Mouse (Mus musculus): ENCODE data around the gene Olfr484. TPM values are rescaled to one million over a fixed set of nuclear protein-coding genes. Genes with fewer than 3 reads are reported as not detected.
"Not testable (repeated sequence)": the region's sequence is repeated elsewhere in the genome, so short reads cannot be mapped to it uniquely, and the experiment has no call there.

The Olfr484 gene
- not detected in 2 replicates for polyA plus RNA-seq (2015; fragmentation: Nextera tagmentation; extraction: Ambion mirVana)

DNA sequence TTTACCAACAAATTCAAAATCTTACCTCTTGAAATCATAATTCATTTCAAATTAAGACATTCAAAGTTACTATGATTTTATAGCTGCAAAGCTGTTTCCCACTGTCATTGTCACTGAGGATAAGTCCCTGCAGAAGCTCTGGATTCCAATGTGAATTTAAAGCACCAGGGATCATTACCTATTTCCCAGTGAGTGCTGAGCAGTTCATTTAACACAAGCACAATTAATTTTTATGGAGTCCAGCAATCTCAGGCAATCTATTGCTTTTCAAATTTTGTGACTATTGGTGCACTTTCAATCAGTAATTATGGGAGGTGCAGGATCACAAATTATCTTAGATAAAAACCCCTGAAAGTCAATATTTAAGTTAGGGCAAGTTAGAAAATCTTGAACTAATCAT lies at the start of gene Olfr484:
TSS of gene Olfr484 (minus strand) at position 101 of the 400 bp plus-strand sequence.
- H3K4me2 ChIP-seq (ENCODE audit: low read depth, low read length): no peak within 1 kb of the TSS
- H3K4me3 ChIP-seq (ENCODE audit: low read length): no peak within 1 kb of the TSS
- H3K36me3 ChIP-seq (ENCODE audit: control insufficient read depth, insufficient read depth, low read length): no peaks in the 10 kb centered on the region
- no peak within 1 kb of the TSS for H3K9ac ChIP-seq (ENCODE audit: low read depth, low read length)
- no peaks in the 10 kb centered on the region for H3K4me1 ChIP-seq (ENCODE audit: control insufficient read depth, insufficient read depth, low read length)
- no peaks in the 10 kb centered on the region for H3K27me3 ChIP-seq (replicated peaks; ENCODE audit: control insufficient read depth, insufficient read depth, low read length)
- H3K9me3 ChIP-seq (ENCODE audit: control insufficient read depth, low read length): no peaks in the 10 kb centered on the region
- H3K27ac ChIP-seq (ENCODE audit: low read length): no peak within 1 kb of the TSS
- no peak for ATAC-seq

DNA sequence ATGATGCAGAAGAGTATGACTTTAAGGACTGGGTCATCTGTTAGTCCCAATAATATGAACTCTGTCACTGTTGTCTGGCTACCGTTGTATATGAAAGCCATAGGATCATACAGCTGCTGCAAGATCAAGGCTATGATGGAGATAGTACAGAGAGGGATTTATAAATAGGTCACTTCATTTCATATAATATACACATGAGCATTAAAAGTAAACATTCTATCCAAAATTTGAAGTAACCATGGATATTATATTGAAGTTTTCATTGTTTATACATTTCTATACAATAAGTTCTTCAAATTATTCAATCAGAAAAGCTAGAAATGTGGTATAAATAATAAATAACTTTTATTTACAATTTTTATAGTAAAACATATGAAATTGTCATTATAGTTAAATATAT lies 45.4 kb upstream of the Olfr484 start, which contains the start of gene Olfr486:
TSS of gene Olfr486 (minus strand) at position 101 of the 400 bp plus-strand sequence.
- not testable (repeated sequence) for H3K27me3 ChIP-seq (replicated peaks; ENCODE audit: control insufficient read depth, insufficient read depth, low read length); H3K4me3 ChIP-seq (ENCODE audit: low read length); H3K9ac ChIP-seq (ENCODE audit: low read depth, low read length); H3K9me3 ChIP-seq (ENCODE audit: control insufficient read depth, low read length); ATAC-seq; H3K27ac ChIP-seq (ENCODE audit: low read length); H3K4me2 ChIP-seq (ENCODE audit: low read depth, low read length); H3K36me3 ChIP-seq (ENCODE audit: control insufficient read depth, insufficient read depth, low read length); H3K4me1 ChIP-seq (ENCODE audit: control insufficient read depth, insufficient read depth, low read length)
- WGBS: 100% methylated on average over 1 of the region's 1 CpGs

GRCm38 (mm10) chr7:108159771-108160170 lies 32.5 kb upstream of the Olfr484 start, which contains the start of gene Olfr485:
Gene Olfr485, minus strand, starts transcription at chr7:108159871.
- ATAC-seq: no peak
- Histone ChIP-seq H3K9me3 (ENCODE audit: control insufficient read depth, low read length) (no peaks in the 10 kb centered on the region), H3K36me3 (ENCODE audit: control insufficient read depth, insufficient read depth, low read length) (no peaks in the 10 kb centered on the region), H3K4me2 (ENCODE audit: low read depth, low read length) (no peak within 1 kb of the TSS), H3K27me3 (replicated peaks; ENCODE audit: control insufficient read depth, insufficient read depth, low read length) (no peaks in the 10 kb centered on the region), H3K4me3 (ENCODE audit: low read length) (no peak within 1 kb of the TSS), H3K4me1 (ENCODE audit: control insufficient read depth, insufficient read depth, low read length) (no peaks in the 10 kb centered on the region), H3K9ac (ENCODE audit: low read depth, low read length) (no peak within 1 kb of the TSS), H3K27ac (ENCODE audit: low read length) (no peak within 1 kb of the TSS)

DNA sequence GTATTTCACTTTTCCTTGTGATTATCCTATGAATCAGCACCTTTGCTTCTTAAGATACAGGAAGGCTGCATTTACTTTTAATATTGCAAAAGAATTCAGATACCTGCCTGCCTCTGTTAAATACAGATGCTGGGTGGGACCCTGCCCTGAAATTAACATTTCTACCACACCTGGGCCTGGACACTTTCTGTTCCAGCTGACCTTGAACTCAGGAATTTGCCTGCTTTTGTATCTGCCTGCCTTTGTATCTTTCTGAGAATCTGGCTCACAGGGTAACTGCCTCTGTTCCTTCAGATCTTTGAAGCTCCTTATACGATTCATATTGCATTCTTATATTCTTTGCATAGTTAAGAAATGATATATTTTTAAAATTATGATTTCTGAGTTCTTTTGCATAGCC lies 5.8 kb downstream of the Olfr484 start:
- H3K4me2 ChIP-seq (ENCODE audit: low read depth, low read length): no peak overlapping the region
- H3K4me1 ChIP-seq (ENCODE audit: control insufficient read depth, insufficient read depth, low read length): no peaks in the 10 kb centered on the region
- H3K9ac ChIP-seq (ENCODE audit: low read depth, low read length): no peak overlapping the region
- no peaks in the 10 kb centered on the region for H3K27me3 ChIP-seq (replicated peaks; ENCODE audit: control insufficient read depth, insufficient read depth, low read length)
- no peak overlapping the region for H3K4me3 ChIP-seq (ENCODE audit: low read length)
- 58% methylated on average over 1 of the region's 1 CpGs for WGBS
- H3K27ac ChIP-seq (ENCODE audit: low read length): no peak overlapping the region
- H3K36me3 ChIP-seq (ENCODE audit: control insufficient read depth, insufficient read depth, low read length): no peaks in the 10 kb centered on the region
- H3K9me3 ChIP-seq (ENCODE audit: control insufficient read depth, low read length): no peaks in the 10 kb centered on the region
- no peak for ATAC-seq

GRCm38 (mm10) chr7:108120681-108121080 lies 6.6 kb downstream of the Olfr484 start:
- Histone ChIP-seq H3K9me3 (ENCODE audit: control insufficient read depth, low read length) (no peaks in the 10 kb centered on the region), H3K36me3 (ENCODE audit: control insufficient read depth, insufficient read depth, low read length) (no peaks in the 10 kb centered on the region), H3K4me2 (ENCODE audit: low read depth, low read length) (no peak overlapping the region), H3K27me3 (replicated peaks; ENCODE audit: control insufficient read depth, insufficient read depth, low read length) (no peaks in the 10 kb centered on the region), H3K4me1 (ENCODE audit: control insufficient read depth, insufficient read depth, low read length) (no peaks in the 10 kb centered on the region), H3K9ac (ENCODE audit: low read depth, low read length) (no peak overlapping the region), H3K4me3 (ENCODE audit: low read length) (no peak overlapping the region), H3K27ac (ENCODE audit: low read length) (no peak overlapping the region)
- ATAC-seq: no peak
- WGBS: 18% methylated on average over 1 of the region's 1 CpGs

GRCm38 (mm10) chr7:108100549-108100948 lies 26.7 kb downstream of the Olfr484 start, which contains the start of gene Olfr483:
Gene Olfr483, plus strand, starts transcription at chr7:108100849.
- no peak within 1 kb of the TSS for H3K4me2 ChIP-seq (ENCODE audit: low read depth, low read length)
- H3K27me3 ChIP-seq (replicated peaks; ENCODE audit: control insufficient read depth, insufficient read depth, low read length): no peaks in the 10 kb centered on the region
- no peak for ATAC-seq
- H3K27ac ChIP-seq (ENCODE audit: low read length): no peak within 1 kb of the TSS
- H3K9me3 ChIP-seq (ENCODE audit: control insufficient read depth, low read length): no peaks in the 10 kb centered on the region
- no peaks in the 10 kb centered on the region for H3K4me1 ChIP-seq (ENCODE audit: control insufficient read depth, insufficient read depth, low read length)
- no peak within 1 kb of the TSS for H3K9ac ChIP-seq (ENCODE audit: low read depth, low read length)
- WGBS: 84% methylated on average over 1 of the region's 1 CpGs
- no peak within 1 kb of the TSS for H3K4me3 ChIP-seq (ENCODE audit: low read length)
- no peaks in the 10 kb centered on the region for H3K36me3 ChIP-seq (ENCODE audit: control insufficient read depth, insufficient read depth, low read length)

DNA sequence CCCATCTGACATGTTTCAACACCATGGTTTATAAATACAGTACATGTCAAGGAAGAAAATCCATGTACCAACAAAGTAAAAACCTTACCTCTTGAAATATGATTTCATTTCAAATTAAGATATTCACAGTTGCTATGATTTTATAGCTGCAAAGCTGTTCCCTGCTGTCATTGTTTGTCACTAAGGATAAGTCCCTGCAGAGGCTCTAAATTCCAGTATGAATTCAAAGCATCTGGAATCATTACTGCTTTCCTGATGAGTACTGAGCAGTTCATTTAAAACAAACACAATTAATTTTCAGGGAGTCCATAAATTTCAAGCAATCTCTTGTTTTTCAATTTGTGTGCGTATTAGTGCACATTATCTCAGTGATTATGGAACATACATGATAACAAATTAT lies 29.8 kb downstream of the Olfr484 start, which contains the start of gene Olfr482:
TSS of gene Olfr482 (minus strand) at position 101 of the 400 bp plus-strand sequence.
- H3K4me2 ChIP-seq (ENCODE audit: low read depth, low read length): no peak within 1 kb of the TSS
- H3K9ac ChIP-seq (ENCODE audit: low read depth, low read length): no peak within 1 kb of the TSS
- no peaks in the 10 kb centered on the region for H3K36me3 ChIP-seq (ENCODE audit: control insufficient read depth, insufficient read depth, low read length)
- no peaks in the 10 kb centered on the region for H3K4me1 ChIP-seq (ENCODE audit: control insufficient read depth, insufficient read depth, low read length)
- H3K4me3 ChIP-seq (ENCODE audit: low read length): no peak within 1 kb of the TSS
- H3K27ac ChIP-seq (ENCODE audit: low read length): no peak within 1 kb of the TSS
- ATAC-seq: no peak
- 72% methylated on average over 1 of the region's 1 CpGs for whole genome bisulfite sequencing
- no peaks in the 10 kb centered on the region for H3K27me3 ChIP-seq (replicated peaks; ENCODE audit: control insufficient read depth, insufficient read depth, low read length)
- no peaks in the 10 kb centered on the region for H3K9me3 ChIP-seq (ENCODE audit: control insufficient read depth, low read length)

DNA sequence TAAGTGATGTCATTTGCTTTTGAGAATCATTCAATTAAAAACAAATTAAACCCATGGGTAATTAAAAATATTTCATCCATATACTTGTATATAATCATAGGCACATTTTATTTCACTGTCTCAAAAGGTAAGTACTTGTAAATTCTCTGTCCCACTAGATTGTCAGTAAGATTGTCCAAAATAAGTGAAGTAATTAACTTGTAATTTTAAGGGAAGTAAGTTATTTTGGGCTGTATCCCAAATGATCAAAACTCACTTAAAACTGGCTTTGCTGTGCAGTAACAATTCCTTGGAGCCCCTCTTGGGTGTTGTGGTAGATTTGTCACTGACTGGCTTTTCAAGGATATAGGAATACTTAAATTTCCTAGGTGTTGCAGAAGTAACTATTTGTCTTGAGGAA lies 47.7 kb downstream of the Olfr484 start, which contains the start of gene Olfr481:
TSS of gene Olfr481 (plus strand) at position 301 of the 400 bp plus-strand sequence.
- H3K4me3 ChIP-seq (ENCODE audit: low read length): no peak within 1 kb of the TSS
- H3K27ac ChIP-seq (ENCODE audit: low read length): no peak within 1 kb of the TSS
- no peaks in the 10 kb centered on the region for H3K36me3 ChIP-seq (ENCODE audit: control insufficient read depth, insufficient read depth, low read length)
- ATAC-seq: no peak
- H3K4me2 ChIP-seq (ENCODE audit: low read depth, low read length): no peak within 1 kb of the TSS
- no peak within 1 kb of the TSS for H3K9ac ChIP-seq (ENCODE audit: low read depth, low read length)
- no peaks in the 10 kb centered on the region for H3K9me3 ChIP-seq (ENCODE audit: control insufficient read depth, low read length)
- H3K27me3 ChIP-seq (replicated peaks; ENCODE audit: control insufficient read depth, insufficient read depth, low read length): no peaks in the 10 kb centered on the region
- no peaks in the 10 kb centered on the region for H3K4me1 ChIP-seq (ENCODE audit: control insufficient read depth, insufficient read depth, low read length)
